Mouse (Mus musculus) CH12.LX (cell line): ENCODE measurements around the gene Snx10. TPM values are rescaled to one million over a fixed set of nuclear protein-coding genes. Genes with fewer than 3 reads are reported as not detected.

Source experiments
- DNase-seq: peaks from one replicate; pipeline ENCODE4 v3.0.0-alpha.2; 2013; ENCODE audit errors: extremely low read depth
- H3K27ac ChIP-seq: 2 replicates; pipeline ENCODE4 v1.5.1; 2012; ENCODE audit warnings: low read depth, mild to moderate bottlenecking, control low read depth, moderate library complexity; ENCODE audit not compliant: insufficient read depth
- H3K27me3 ChIP-seq: replicated peaks from 2 replicates; pipeline ENCODE3; 2012; ENCODE audit warnings: inconsistent platforms
- H3K36me3 ChIP-seq, 2 experiments: replicated peaks in 1 of 2; 2 replicates each; pipeline versions ENCODE3 to v1.6.1; 2012; ENCODE audit warnings: inconsistent platforms in 1 of 2, low read length in 1 of 2, mild to moderate bottlenecking in 1 of 2, mixed read lengths in 1 of 2, moderate library complexity in 1 of 2; ENCODE audit not compliant: control insufficient read depth in 1 of 2, insufficient read depth in 1 of 2
- H3K4me1 ChIP-seq, 2 experiments: 2 replicates each; pipeline ENCODE4 v1.6.1; 2012; ENCODE audit warnings: inconsistent platforms in 1 of 2, moderate library complexity in 1 of 2; ENCODE audit not compliant: insufficient read depth in 2 of 2, control insufficient read depth in 1 of 2
- H3K4me2 ChIP-seq: 2 replicates; pipeline ENCODE4 v1.6.1; 2012; ENCODE audit warnings: low read depth, mild to moderate bottlenecking, control low read depth; ENCODE audit not compliant: poor library complexity, insufficient read depth, severe bottlenecking
- H3K4me3 ChIP-seq, 3 experiments: fragments of 150-350 bp in 1 of 3; sonication (generic) in 1 of 3; replicated peaks in 1 of 3; 2 replicates each; pipeline versions ENCODE3 to v1.5.1; 2011 to 2012; ENCODE audit warnings: low read depth in 2 of 3, low read length in 2 of 3, mild to moderate bottlenecking in 2 of 3, moderate library complexity in 2 of 3, control low read depth in 1 of 3, improper control_type of control experiment in 1 of 3, inconsistent platforms in 1 of 3, mixed read lengths in 1 of 3; ENCODE audit not compliant: poor library complexity in 1 of 3
- H3K79me2 ChIP-seq: replicated peaks from 2 replicates; pipeline ENCODE4 v1.6.1; 2012; ENCODE audit warnings: mild to moderate bottlenecking, moderate library complexity; ENCODE audit not compliant: control insufficient read depth, poor library complexity, insufficient read depth, severe bottlenecking; ENCODE audit errors: extremely low read depth
- H3K9ac ChIP-seq: 2 replicates; pipeline ENCODE4 v1.6.1; 2012; ENCODE audit warnings: low read depth, mild to moderate bottlenecking, control low read depth, moderate library complexity; ENCODE audit not compliant: insufficient read depth
- H3K9me3 ChIP-seq: replicated peaks from 2 replicates; pipeline ENCODE3; 2012; ENCODE audit warnings: low read length, inconsistent platforms, mixed read lengths
- BHLHE40 ChIP-seq: IDR thresholded peaks from 2 replicates; pipeline ENCODE4 v1.6.1; 2011; ENCODE audit warnings: mild to moderate bottlenecking, low read depth, low read length, improper control_type of control experiment
- CHD1 ChIP-seq: IDR thresholded peaks from 2 replicates; pipeline ENCODE4 v1.6.1; 2012; ENCODE audit warnings: low read depth, low read length, improper control_type of control experiment, inconsistent platforms
- CHD2 ChIP-seq: IDR thresholded peaks from 2 replicates; pipeline ENCODE4 v1.6.1; 2011; ENCODE audit warnings: low read length, improper control_type of control experiment
- CTCF ChIP-seq, 2 experiments: IDR thresholded peaks in 1 of 2; conservative IDR thresholded peaks in 1 of 2; 2 replicates each; pipeline ENCODE4 v1.5.1; 2011 to 2012; ENCODE audit warnings: low read depth in 2 of 2, low read length in 2 of 2, improper control_type of control experiment in 1 of 2, inconsistent platforms in 1 of 2, mild to moderate bottlenecking in 1 of 2, moderate library complexity in 1 of 2
- E2F4 ChIP-seq: IDR thresholded peaks from 2 replicates; pipeline ENCODE4 v1.6.1; 2011; ENCODE audit warnings: low read depth, low read length, improper control_type of control experiment; ENCODE audit not compliant: insufficient replicate concordance
- ELF1 ChIP-seq: IDR thresholded peaks from 2 replicates; pipeline ENCODE4 v1.6.1; 2014; ENCODE audit warnings: low read depth, mild to moderate bottlenecking, inconsistent platforms, low read length, improper control_type of control experiment
- HCFC1 ChIP-seq: IDR thresholded peaks from 2 replicates; pipeline ENCODE4 v1.6.1; 2012; ENCODE audit warnings: low read depth, mild to moderate bottlenecking, inconsistent platforms, low read length, improper control_type of control experiment
- IRF4 ChIP-seq: IDR thresholded peaks from 2 replicates; pipeline ENCODE4 v1.6.1; 2014; ENCODE audit warnings: low read depth, mild to moderate bottlenecking, inconsistent platforms, low read length, improper control_type of control experiment
- JUN ChIP-seq: IDR thresholded peaks from 2 replicates; pipeline ENCODE4 v1.6.1; 2011; ENCODE audit warnings: low read depth, mild to moderate bottlenecking, low read length, improper control_type of control experiment, moderate library complexity; ENCODE audit not compliant: insufficient read depth
- JUND ChIP-seq: conservative IDR thresholded peaks from 2 replicates; pipeline ENCODE4 v1.6.1; 2011; ENCODE audit warnings: low read depth, low read length, improper control_type of control experiment
- MAFK ChIP-seq: IDR thresholded peaks from 2 replicates; pipeline ENCODE4 v1.6.1; 2011; ENCODE audit warnings: low read length, improper control_type of control experiment; ENCODE audit not compliant: insufficient replicate concordance
- MYC ChIP-seq: IDR thresholded peaks from 2 replicates; pipeline ENCODE4 v1.6.1; 2011; ENCODE audit warnings: low read depth, mild to moderate bottlenecking, improper control_type of control experiment, low read length
- NELFE ChIP-seq: IDR thresholded peaks from 2 replicates; pipeline ENCODE4 v1.6.1; 2011; ENCODE audit warnings: low read depth, low read length, improper control_type of control experiment
- POLR2A ChIP-seq: IDR thresholded peaks from 2 replicates; pipeline ENCODE4 v1.6.1; 2011; ENCODE audit warnings: low read depth, mild to moderate bottlenecking, improper control_type of control experiment, low read length
- SIN3A ChIP-seq: IDR thresholded peaks from 2 replicates; pipeline ENCODE4 v1.6.1; 2012; ENCODE audit warnings: low read length, improper control_type of control experiment, inconsistent platforms
- TCF12 ChIP-seq: IDR thresholded peaks from 2 replicates; pipeline ENCODE4 v1.6.1; 2014; ENCODE audit warnings: low read depth, mild to moderate bottlenecking, inconsistent platforms, low read length, improper control_type of control experiment
- USF1 ChIP-seq: IDR thresholded peaks from 2 replicates; pipeline ENCODE4 v1.6.1; 2014; ENCODE audit warnings: low read depth, mild to moderate bottlenecking, inconsistent platforms, low read length, improper control_type of control experiment
- USF2 ChIP-seq: conservative IDR thresholded peaks from 2 replicates; pipeline ENCODE4 v1.6.1; 2011; ENCODE audit warnings: low read depth, low read length, improper control_type of control experiment
- ZC3H11A ChIP-seq: IDR thresholded peaks from 2 replicates; pipeline ENCODE4 v1.6.1; 2012; ENCODE audit warnings: low read depth, mild to moderate bottlenecking, inconsistent platforms, low read length, improper control_type of control experiment
- ZKSCAN1 ChIP-seq: IDR thresholded peaks from 2 replicates; pipeline ENCODE4 v1.6.1; 2012; ENCODE audit warnings: low read depth, inconsistent platforms, low read length, improper control_type of control experiment, borderline replicate concordance
- dilution Hi-C: fragments of 300-500 bp; cut with MboI; formaldehyde crosslinking; loops from 2 replicates; pipeline ENCODE4 v1.14.3; 2020; ENCODE audit warnings: low sequenced_read_pairs; ENCODE audit not compliant: extremely low pct_unique_long_range_greater_than_20kb, extremely low pct_ligation_motif_present
- in situ Hi-C: fragments of 300-500 bp; cut with MboI; formaldehyde crosslinking; loops from 3 replicates; pipeline ENCODE4 v1.14.3; 2019; ENCODE audit warnings: low sequenced_read_pairs, low pct_ligation_motif_present, low pct_unique_long_range_greater_than_20kb, mixed read lengths
- polyA plus RNA-seq: library from polyadenylated mRNA; unstranded; fragments of >175 nt; gene quantifications from 2 replicates; pipeline ENCODE4 v1.2.1, GENCODE M21; 2012; ENCODE audit warnings: low read depth; ENCODE audit not compliant: insufficient read length
- total RNA-seq, 2 experiments: library from RNA; depleted of rRNA; stranded (reverse); fragments of 300-350 nt in 1 of 2; fragments of >200 nt in 1 of 2; gene quantifications; 2 replicates each; pipeline ENCODE4 v1.2.3; 2012 to 2014

The Snx10 gene
- total and polyA plus RNA-seq, 3 experiments, result 27.6 to 84.7 (median 46.2) TPM

DNA sequence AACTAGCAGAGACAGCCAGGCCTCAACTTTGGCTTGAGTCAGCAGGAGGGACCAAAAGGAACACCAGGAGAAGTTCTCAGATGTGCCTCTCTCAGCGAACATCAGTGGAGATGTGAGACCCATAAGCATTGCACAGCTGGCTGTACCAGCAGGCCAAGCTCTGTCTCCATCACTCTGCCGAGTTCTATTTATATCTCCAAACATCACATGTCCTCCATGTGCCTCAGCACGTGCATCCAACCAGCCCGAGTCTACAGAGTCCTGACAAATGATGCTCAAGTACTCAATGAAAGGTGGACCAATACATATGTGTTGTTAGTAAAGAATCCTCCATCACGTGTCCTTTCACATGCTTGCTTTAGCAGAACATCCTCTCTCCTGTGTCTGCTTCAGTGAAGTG lies 103.1 kb downstream of the Snx10 start:
- H3K36me3 ChIP-seq, result no peaks in the 10 kb centered on the region
- in situ Hi-C loops, result no loop called here
- H3K4me3 ChIP-seq, result no peak overlapping the region
- dilution Hi-C loops, result no loop called here
- no peak overlapping the region for H3K4me2 ChIP-seq
- no peak for TF ChIP-seq CHD2
- no peak for TF ChIP-seq ELF1
- no peak for TF ChIP-seq SIN3A
- TF ChIP-seq MYC, result no peak
- no peak for TF ChIP-seq TCF12
- TF ChIP-seq JUN, result no peak
- peak; percentile 40; the same call in 1 of the 2 replicates for TF ChIP-seq BHLHE40
- TF ChIP-seq E2F4, result no peak
- TF ChIP-seq USF2, result no peak
- H3K4me1 ChIP-seq, result peaks cover 3 to 13% of the 10 kb centered on the region in 2 experiments; a peak in 3 of 4 replicates
- no peaks in the 10 kb centered on the region for H3K9me3 ChIP-seq
- no peak for DNase-seq
- no peaks in the 10 kb centered on the region for H3K27me3 ChIP-seq
- H3K79me2 ChIP-seq, result no peaks in the 10 kb centered on the region
- no peak overlapping the region for H3K27ac ChIP-seq
- no peak overlapping the region for H3K9ac ChIP-seq

DNA sequence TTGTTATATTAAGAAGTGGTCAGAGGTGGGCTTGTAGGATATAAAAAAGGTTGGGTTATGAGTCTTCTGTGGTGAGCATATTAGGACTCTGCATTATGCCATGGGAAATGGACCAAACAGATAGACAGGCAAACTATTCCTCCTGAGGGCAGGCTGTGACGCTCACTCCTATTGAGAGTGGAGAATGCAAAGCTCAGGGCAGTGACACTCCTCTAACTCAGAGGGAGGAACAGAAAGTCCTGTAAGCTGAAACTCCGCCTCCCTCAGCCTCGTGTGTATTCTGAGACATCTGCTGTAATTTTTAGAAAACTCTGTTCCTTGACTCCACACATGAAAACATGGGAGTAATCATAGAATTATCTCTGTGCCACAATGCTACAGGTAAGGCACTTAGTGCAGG lies 106.0 kb downstream of the Snx10 start:
- Histone ChIP-seq H3K9ac (no peak overlapping the region), H3K4me3 (no peak overlapping the region), H3K4me1 (peaks cover 3 to 13% of the 10 kb centered on the region in 2 experiments; a peak in 3 of 4 replicates), H3K36me3 (no peaks in the 10 kb centered on the region), H3K27ac (no peak overlapping the region), H3K27me3 (no peaks in the 10 kb centered on the region), H3K9me3 (no peaks in the 10 kb centered on the region), H3K4me2 (no peak overlapping the region), H3K79me2 (no peaks in the 10 kb centered on the region)
- in situ Hi-C loops, result no loop called here
- dilution Hi-C loops, result no loop called here
- DNase-seq, result peak; percentile 20
- TF ChIP-seq ZC3H11A (no peak), HCFC1 (no peak), CHD2 (no peak), NELFE (no peak), MAFK (no peak), JUND (no peak), USF1 (no peak), ELF1 (no peak), IRF4 (no peak), CTCF (conservative IDR thresholded peaks at IDR 0.05 in 1 of 2, IDR thresholded peaks at IDR 0.05 in 1 of 2; ENCODE audit: low read depth in 2 of 2, low read length in 2 of 2) (no peak), TCF12 (no peak), POLR2A (no peak), CHD1 (no peak), E2F4 (no peak), ZKSCAN1 (no peak)
